Mouse (Mus musculus) olfactory bulb, adult 2 months (tissue): Measurements from ENCODE around the gene Poldip3.

Experiments used
- CTCF ChIP-seq: fragments of 200-500 bp; IDR thresholded peaks from 2 replicates; pipeline ENCODE4 v1.5.1; 2012; ENCODE audit warnings: low read depth, mild to moderate bottlenecking, low read length, moderate library complexity; ENCODE audit not compliant: insufficient read depth
- POLR2A ChIP-seq: fragments of 200-500 bp; IDR thresholded peaks from 2 replicates; pipeline ENCODE4 v1.6.1; 2012; ENCODE audit warnings: mild to moderate bottlenecking, low read depth, low read length, moderate library complexity; ENCODE audit not compliant: insufficient read depth

DNA sequence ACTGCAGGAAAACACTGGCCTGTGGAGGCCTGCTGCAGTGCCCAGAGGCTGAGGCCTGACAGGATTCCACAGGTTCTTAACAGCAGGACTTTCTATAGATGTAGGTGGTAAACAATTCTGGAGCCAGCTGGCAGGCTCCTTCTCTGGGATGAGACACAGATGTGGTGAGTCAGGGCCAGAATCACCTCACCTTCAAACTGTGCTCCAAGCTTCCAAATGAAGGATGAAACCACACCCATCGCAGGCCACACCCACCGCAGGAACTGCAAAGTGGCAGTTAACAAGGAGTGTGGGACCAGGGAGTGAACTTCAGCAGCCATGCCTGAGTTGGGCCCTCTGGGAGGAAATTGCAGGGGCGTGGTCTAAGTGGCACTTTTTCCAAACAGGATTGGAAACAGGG lies 58.3 kb downstream of the Poldip3 start:
- no peak for TF ChIP-seq CTCF
- no peak for TF ChIP-seq POLR2A
